Mouse (Mus musculus): ENCODE results near the gene Lrig1.
A peak's percentile ranks its signal among the peaks of the same experiment; 100 is the strongest.

Gene Lrig1

DNA sequence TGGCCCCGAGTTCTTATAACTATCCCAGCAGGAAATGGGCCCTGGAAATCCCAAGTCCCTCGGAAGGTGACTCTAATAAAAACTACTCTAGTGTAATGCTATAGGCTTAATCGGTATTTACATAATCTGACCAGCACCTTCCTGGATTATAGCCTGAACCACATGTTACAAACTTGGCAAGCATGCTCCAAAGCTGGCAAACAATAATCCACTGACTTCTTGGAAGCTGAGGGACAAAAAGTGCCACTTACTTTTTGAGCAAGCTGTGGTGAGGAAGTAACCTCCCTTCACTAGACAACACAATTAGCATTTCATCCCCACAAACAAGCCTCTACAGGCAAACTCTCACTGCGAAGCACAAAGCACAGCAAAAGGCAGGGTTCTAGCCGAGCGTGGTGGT, 30.6 kb downstream of the Lrig1 start:
- peak in 1 of 2 experiments; percentile 57 for DNase-seq

DNA sequence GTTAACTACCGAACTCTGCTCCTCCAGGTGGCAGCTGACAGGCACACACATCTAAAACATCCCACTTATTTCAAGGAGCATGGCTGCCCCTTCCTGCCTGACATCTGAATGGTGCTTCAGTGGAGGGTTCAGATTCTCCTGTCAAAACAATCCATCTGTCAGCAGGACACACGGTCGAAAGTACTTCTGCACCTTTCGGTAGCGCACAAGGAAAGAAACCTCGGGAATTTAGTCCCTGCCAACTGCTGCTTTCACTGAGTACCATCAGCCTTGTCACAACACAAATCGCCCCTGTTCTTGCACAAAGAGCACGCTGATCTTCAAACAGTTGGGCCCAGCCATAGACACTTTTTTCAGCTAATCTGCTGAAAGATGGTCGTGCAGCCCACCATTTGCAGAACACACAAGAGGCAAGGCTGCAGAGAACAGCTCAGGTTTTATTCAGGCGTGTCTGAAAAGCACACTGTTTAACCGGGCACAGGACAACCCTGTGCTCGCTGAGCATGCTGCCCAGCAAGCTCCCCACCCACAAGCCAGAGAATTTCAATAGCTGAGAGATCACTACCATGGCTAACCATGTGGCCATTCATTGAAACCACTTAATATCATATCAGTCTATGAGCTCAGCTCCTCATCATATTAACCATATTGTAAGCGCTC, 31.6 kb downstream of the Lrig1 start:
- peak in 1 of 2 experiments; percentile 52 for DNase-seq

GRCm38 (mm10) chr6:94667131-94667530, 32.8 kb downstream of the Lrig1 start:
- peak; percentile 64 to 84 for DNase-seq

DNA sequence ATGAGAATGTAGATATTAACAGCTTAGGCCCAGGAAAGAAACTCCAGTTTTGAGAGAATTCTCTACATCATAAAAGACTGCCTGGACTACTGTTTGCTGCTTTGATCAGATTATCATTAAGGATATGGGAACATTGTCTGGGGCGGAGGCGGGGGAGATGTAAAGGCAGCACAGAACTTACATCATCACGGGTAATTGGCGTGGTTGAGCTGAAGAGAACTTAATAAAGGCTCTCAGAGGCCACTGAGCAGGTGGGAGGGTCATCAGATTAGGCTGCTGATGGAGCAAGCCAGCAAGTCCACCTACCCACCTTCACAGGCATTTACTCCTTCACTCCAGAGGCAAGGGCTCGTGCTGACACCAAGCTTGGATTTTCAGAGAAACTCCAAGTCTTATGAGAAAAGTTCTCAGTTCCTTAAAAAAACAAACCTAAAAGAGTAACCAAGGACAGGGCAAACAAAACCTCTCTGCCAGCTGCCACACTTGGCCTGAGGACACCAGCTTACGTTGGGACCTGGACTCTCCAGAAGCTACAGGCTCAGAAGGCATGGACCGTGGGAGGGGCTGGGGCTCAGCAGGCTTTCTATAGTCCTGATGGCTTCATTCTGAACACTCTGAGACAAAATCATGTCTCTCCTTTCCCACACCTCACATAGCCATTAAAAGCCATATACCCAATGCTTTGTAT, 33.4 kb downstream of the Lrig1 start:
- DNase-seq, result no peak

DNA sequence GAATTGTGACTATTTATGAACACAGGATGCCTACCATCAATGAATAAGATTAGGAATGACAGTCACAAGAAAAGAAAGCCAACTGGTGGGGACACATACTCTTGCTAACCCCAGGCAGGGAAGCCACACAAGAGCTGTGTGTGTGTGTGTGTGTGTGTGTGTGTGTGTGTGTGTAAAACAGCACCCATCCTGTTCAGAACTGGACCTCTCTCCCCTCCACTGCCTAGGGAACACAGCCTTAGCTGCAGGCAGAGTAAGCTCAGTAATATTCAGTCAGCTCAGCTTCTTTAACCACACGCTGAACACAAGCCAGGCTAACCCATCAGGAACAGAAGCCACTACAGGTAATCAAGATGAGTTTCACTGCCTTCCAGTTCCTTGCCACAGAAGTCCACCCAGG, 34.3 kb downstream of the Lrig1 start:
- DNase-seq, result no peak

GRCm38 (mm10) chr6:94665248-94665647, 34.7 kb downstream of the Lrig1 start:
- DNase-seq, result no peak

DNA sequence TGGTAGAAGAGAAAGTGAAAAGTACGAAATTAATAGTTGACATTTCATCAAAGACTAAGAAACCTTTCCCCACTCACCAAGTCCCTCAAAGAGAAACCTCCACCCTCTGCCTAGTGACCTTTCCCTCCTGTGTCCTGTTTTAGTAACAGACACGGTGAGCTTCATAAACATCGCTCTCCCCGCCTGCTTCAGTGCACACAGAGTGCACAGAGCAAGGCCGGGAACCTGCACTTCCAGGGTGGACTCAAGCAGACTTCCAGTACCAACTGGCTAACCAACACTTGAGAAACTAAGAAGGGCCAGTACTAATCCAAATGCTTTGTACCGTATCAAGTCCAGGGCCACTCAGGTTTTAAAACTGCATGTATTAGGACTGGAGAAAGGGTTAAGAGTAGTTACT, 36.0 kb downstream of the Lrig1 start:
- peak; percentile 53 to 78 for DNase-seq

DNA sequence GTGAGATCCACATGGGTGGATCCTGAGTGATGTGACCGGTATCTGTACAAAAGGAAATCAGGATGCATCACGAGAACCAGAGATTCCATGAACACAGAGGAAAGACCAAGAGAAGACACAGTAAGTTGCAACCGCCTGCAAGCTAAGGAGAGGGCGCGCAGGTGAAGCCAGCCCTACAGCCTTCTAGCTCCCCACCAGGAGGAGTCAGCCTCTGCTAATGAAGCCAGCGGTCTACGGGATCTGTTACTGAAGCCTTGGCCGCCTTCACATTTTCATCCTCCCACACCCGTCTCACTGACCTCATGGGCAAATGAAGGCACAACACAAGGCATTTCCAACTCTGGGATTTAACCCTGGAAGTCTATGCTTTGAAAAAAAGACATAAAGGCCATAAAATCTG, 38.0 kb downstream of the Lrig1 start:
- DNase-seq, result no peak

GRCm38 (mm10) chr6:94661321-94661720, 38.6 kb downstream of the Lrig1 start:
- no peak for DNase-seq

- DNase-seq, result no peak
These were observed 40.0 kb downstream of the Lrig1 start for GRCm38 (mm10) chr6:94659886-94660333.

- DNase-seq, result no peak
These were observed 41.9 kb downstream of the Lrig1 start for GRCm38 (mm10) chr6:94658136-94658480.

DNA sequence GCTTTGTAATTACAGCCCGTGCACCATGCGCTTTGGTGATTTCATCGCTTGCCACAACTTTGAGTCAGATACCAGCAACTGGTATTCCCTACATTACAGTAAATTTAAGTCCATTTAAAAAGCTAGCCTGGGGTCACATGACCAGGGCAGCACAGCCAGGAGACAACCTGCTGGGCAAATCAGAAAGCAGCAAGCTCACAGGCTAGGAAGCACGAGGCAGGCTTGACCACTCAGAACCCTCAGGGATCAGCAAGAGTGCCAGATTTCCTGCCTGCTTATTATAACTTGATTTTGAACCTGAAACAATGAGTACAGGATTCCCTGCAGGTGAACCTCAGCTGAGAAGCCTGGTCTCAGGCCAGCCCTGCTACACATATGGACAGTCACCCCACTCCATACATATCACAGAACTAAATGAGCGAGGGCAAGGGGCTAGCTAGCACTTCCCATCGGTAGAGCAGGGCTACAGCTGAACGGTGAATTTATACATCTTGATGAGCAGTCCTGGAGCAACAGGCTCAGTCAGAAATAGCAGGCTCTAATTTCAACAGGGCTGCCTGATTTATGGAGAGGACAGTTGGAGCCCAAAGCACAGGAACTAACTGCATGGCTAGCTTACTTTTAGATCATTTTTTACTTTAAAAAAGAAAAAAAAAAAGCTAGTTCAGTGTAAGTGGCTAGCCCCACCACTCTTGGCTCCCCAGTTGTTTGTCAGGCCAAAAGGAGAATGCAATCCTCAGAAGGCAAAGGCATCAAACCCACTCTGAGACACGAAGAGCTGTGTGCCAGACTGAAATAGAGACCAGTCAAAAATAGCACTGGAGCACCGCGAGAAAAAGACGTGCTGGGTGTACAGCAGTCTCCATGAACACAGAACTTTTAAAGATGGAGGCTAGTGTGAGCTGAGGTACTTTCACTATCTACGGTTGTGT, 42.5 kb downstream of the Lrig1 start:
- peak in 1 of 2 experiments; percentile 51 for DNase-seq

GRCm38 (mm10) chr6:94655818-94656478, 44.0 kb downstream of the Lrig1 start:
- DNase-seq, result no peak

GRCm38 (mm10) chr6:94653388-94654316, 46.3 kb downstream of the Lrig1 start:
- DNase-seq, result peak in 1 of 2 experiments; percentile 22

- no peak for DNase-seq
These were observed 47.2 kb downstream of the Lrig1 start for GRCm38 (mm10) chr6:94652659-94653213.

GRCm38 (mm10) chr6:94651541-94651940, 48.4 kb downstream of the Lrig1 start:
- DNase-seq, result no peak

GRCm38 (mm10) chr6:94649637-94650036, 50.3 kb downstream of the Lrig1 start:
- no peak for DNase-seq

DNA sequence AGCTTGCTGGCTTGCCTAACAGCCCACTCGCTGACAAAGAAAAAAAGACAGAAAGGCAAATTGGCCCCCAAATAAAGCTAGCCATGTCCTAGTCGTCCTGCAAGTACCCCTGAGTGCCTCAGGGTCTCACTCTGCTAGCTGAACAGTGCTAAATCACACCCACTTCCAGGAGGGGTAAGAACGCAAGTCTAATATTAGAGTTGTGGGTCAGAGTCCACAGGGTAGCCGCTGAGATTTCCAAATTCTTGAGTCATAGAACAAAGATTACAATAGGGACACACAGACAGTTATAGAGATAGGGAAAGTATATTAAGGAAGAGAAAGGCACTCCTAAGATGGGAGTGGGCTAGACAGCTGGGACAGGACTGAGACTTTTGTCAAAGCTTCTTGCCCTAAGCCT, 51.5 kb downstream of the Lrig1 start:
- no peak for DNase-seq

DNA sequence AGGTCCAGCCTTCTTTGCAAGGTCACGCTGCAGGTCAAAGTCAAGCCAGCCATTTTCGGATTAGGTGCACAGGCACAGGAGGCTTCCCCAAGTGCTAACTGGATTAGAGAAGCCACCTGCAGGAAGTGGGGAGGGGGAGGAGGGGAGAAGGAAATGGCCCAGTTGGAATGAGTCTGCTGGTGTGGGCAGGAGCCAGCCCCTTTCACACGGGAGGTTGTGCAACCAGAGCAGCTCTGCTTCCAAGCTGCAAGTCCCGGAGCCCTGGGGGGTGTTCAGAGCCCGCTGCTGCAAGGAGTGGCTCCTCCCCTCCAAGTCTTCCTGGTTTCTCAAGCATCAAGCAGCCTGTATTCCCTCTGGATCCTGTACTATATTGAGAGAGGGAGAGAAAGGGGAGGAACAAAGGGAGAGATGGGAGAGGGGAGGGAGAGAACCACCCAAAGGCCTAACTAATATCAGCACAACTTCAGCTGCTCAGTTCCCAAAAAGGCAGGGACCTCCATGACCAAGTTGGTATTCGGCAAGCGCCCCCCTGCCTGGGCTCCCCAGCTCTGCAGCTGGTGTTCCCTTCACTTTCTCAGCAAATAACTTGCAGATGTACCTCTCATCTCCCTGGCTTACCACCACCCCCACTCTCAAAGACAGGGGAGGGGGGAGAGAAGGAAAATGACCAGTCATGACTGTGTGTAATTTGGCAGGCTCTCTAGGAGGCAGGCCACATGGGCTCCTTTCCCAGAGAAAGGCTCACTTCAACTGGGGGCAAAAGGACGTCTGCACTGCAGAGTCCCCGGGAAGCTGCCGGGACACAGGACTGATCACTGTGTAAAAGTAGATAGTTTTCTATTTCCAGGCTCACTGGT, 52.2 kb downstream of the Lrig1 start:
- peak; percentile 68 to 85 for DNase-seq

- no peak for DNase-seq
These were observed 53.1 kb downstream of the Lrig1 start for GRCm38 (mm10) chr6:94646902-94647301.

Data from kidney, postnatal 25 days (tissue).